Mouse (Mus musculus) limb, embryonic 14.5 days (tissue): ENCODE measurements around the gene Hprt. TPM values are rescaled to one million over a fixed set of nuclear protein-coding genes. Genes with fewer than 3 reads are reported as not detected.
A peak's percentile ranks its signal among the peaks of the same experiment; 100 is the strongest.

Source experiments
- ATAC-seq: fragments of 200-750 bp; cut with Nextera tagmentation; 2 replicates; pipeline ENCODE4 v1.8.0; 2017; ENCODE audit warnings: low read depth, moderate number of reproducible peaks, moderate TSS enrichment; ENCODE audit not compliant: low FRiP score
- DNase-seq: peaks from one replicate; pipeline ENCODE4 v3.0.0-alpha.2; 2015; ENCODE audit warnings: low spot score
- H3K27ac ChIP-seq: fragments of 300-500 bp; sonication (generic); replicated peaks from 2 replicates; pipeline ENCODE4 v1.5.1; 2014; ENCODE audit warnings: low read depth, mild to moderate bottlenecking, low read length, moderate library complexity, mixed read lengths
- H3K27me3 ChIP-seq: fragments of 300-500 bp; sonication (generic); 2 replicates; pipeline ENCODE4 v1.6.1; 2014; ENCODE audit warnings: low read length, mixed read lengths; ENCODE audit not compliant: control insufficient read depth, insufficient read depth
- H3K36me3 ChIP-seq: fragments of 300-500 bp; sonication (generic); 2 replicates; pipeline ENCODE4 v1.6.1; 2014; ENCODE audit warnings: mild to moderate bottlenecking, low read length, moderate library complexity, mixed read lengths; ENCODE audit not compliant: control insufficient read depth, insufficient read depth
- H3K4me1 ChIP-seq: fragments of 300-500 bp; sonication (generic); 2 replicates; pipeline ENCODE4 v1.6.1; 2014; ENCODE audit warnings: antibody characterized with exemption, low read length, mixed read lengths; ENCODE audit not compliant: control insufficient read depth, insufficient read depth
- H3K4me2 ChIP-seq: fragments of 300-500 bp; sonication (generic); replicated peaks from 2 replicates; pipeline ENCODE4 v1.6.1; 2014; ENCODE audit warnings: low read depth, mild to moderate bottlenecking, low read length, moderate library complexity; ENCODE audit not compliant: severe bottlenecking
- H3K4me3 ChIP-seq: fragments of 300-500 bp; sonication (generic); replicated peaks from 2 replicates; pipeline ENCODE4 v1.5.1; 2014; ENCODE audit warnings: low read length
- H3K9ac ChIP-seq: fragments of 300-500 bp; sonication (generic); 2 replicates; pipeline ENCODE4 v1.6.1; 2014; ENCODE audit warnings: mild to moderate bottlenecking, low read depth, low read length, moderate library complexity; ENCODE audit not compliant: severe bottlenecking
- H3K9me3 ChIP-seq: fragments of 300-500 bp; sonication (generic); 2 replicates; pipeline ENCODE4 v1.6.1; 2016; ENCODE audit warnings: low read length; ENCODE audit not compliant: control insufficient read depth
- POLR2A ChIP-seq: fragments of 200-500 bp; IDR thresholded peaks from 2 replicates; pipeline ENCODE4 v1.8.0; 2012; ENCODE audit warnings: inconsistent platforms, mild to moderate bottlenecking, moderate library complexity, borderline replicate concordance; ENCODE audit not compliant: insufficient read depth, insufficient read length; ENCODE audit errors: extremely low read depth
- WGBS: fragments of 180-500 bp; shearing (Covaris S2); extraction: QIAGEN DNeasy Blood & Tissue Kit; methylation state at CpG from one replicate; pipeline ENCODE4 v1.1.7; 2014; 5-methylcytosine and 5-hydroxymethylcytosine counted together
- polyA plus RNA-seq, 2 experiments: library from polyadenylated mRNA; depleted of rRNA in 1 of 2; stranded (reverse) in 1 of 2; unstranded in 1 of 2; fragments of >200 nt; fragmentation: Nextera tagmentation in 1 of 2; extraction: Ambion mirVana in 1 of 2; gene quantifications; 2 replicates each; pipeline versions ENCODE4 v1.2.1 to v1.2.3; 2012 to 2014

Gene Hprt
- polyA plus RNA-seq, 2 experiments: 60.9 to 140 TPM

DNA sequence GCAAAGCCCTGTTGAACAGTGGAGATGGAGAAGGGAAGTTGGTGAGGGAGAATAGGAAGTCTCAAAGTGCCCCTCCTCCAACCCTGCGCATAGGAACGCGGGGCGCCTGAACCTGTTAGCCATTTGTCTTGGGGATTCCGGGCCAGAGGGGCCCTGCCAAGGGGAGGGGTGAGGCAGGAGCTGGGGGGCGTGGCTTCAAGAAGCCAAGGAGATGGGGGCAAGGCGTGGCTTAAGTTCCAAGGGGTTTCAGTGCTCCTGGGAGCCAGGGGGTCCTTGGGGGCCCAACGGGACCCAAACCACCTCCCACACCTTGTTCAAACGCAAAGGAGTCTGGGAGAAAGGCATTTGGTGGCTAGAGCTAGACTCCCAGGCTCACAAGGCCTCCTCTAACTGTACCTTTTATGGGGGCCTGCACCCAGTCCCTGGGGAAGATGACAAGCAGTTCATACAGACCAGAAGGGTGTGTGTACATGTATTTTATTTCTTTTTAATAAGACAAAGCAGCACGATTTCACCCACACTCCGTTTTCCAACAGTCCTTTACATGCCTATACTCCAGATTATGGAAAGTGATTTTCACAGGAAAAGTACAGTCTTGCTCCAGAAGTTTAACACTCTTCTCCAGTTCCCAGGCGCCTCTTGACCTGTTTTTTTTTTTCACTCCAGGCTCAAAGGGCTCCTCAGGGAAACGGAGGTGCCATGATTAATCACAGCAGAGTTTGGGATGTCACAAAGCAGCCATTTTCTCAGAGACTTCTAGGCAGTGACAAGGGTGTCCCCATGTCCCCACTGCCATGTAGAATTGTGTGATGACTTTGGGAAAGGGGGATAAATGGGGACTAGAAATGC, 64.9 kb downstream of the Hprt start:
- Histone ChIP-seq H3K9ac (peak overlapping the region; percentile 92; the same call in 1 of the 2 replicates), H3K4me1 (peaks cover 9% of the 10 kb centered on the region; the same call in 1 of the 2 replicates), H3K4me2 (peak overlapping the region; percentile 46), H3K27me3 (no peaks in the 10 kb centered on the region), H3K9me3 (no peaks in the 10 kb centered on the region), H3K36me3 (peaks cover 12% of the 10 kb centered on the region), H3K4me3 (peak overlapping the region; percentile 61), H3K27ac (peak overlapping the region; percentile 78)
- WGBS: 16% methylated on average over 13 of the region's 13 CpGs
- DNase-seq (peak; percentile 86), ATAC-seq (peak; percentile 60)
- TF ChIP-seq POLR2A: no peak

DNA sequence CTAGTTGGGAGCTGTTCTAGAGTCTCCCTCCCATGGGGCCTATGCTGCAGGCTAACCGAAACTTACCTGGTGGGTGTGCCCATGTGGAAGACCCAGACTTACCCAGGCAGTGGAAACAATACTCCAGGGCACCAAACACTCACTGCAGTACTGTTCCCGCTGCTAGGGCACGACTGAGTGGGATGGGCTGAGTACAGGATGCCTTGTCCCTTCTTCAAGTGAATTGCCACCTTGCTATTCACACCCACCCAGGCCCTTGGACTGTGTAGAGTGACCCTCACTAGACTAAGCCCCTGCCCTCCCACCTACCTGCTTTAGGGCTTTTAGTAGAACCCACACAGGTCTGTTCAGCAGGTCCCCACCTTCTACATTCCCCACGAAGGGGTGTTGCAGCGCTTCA, 65.9 kb downstream of the Hprt start:
- peak overlapping the region; percentile 46 for H3K4me2 ChIP-seq
- 38% methylated on average over 5 of the region's 5 CpGs for WGBS
- peak overlapping the region; percentile 61 for H3K4me3 ChIP-seq
- H3K27ac ChIP-seq: peak overlapping the region; percentile 78
- H3K27me3 ChIP-seq: no peaks in the 10 kb centered on the region
- no peak for ATAC-seq
- peaks cover 12% of the 10 kb centered on the region for H3K36me3 ChIP-seq
- H3K4me1 ChIP-seq: peaks cover 9% of the 10 kb centered on the region; the same call in 1 of the 2 replicates
- peak overlapping the region; percentile 92 for H3K9ac ChIP-seq
- no peaks in the 10 kb centered on the region for H3K9me3 ChIP-seq
- DNase-seq: peak; percentile 19
- no peak for TF ChIP-seq POLR2A

DNA sequence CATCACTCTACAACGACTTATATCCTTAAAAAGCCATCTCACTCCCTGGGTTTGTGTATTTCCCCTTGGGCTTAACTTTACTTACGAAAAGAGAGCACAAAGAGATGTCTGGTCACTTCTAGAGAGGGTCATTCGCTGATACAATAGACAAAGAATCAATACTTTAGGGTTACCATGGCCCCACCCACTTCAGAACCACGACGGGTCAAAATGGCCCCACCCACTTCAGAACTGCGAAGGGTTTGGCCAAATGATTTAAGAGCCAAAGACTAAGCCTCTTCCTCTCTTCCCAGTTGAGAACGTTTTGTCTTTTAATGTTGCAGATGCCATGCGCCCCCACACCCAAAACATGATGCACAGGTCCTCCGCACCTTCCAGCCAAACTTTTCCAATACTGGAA, 67.8 kb downstream of the Hprt start:
- no peak for ATAC-seq
- Histone ChIP-seq H3K36me3 (peaks cover 12% of the 10 kb centered on the region), H3K27me3 (no peaks in the 10 kb centered on the region), H3K27ac (peak overlapping the region; percentile 95), H3K9me3 (no peaks in the 10 kb centered on the region), H3K4me1 (peaks cover 9% of the 10 kb centered on the region; the same call in 1 of the 2 replicates), H3K9ac (peak overlapping the region; percentile 92), H3K4me2 (peak overlapping the region; percentile 42), H3K4me3 (peak overlapping the region; percentile 61)
- no peak for TF ChIP-seq POLR2A
- DNase-seq: peak; percentile 54
- WGBS: 17% methylated on average over 9 of the region's 9 CpGs

DNA sequence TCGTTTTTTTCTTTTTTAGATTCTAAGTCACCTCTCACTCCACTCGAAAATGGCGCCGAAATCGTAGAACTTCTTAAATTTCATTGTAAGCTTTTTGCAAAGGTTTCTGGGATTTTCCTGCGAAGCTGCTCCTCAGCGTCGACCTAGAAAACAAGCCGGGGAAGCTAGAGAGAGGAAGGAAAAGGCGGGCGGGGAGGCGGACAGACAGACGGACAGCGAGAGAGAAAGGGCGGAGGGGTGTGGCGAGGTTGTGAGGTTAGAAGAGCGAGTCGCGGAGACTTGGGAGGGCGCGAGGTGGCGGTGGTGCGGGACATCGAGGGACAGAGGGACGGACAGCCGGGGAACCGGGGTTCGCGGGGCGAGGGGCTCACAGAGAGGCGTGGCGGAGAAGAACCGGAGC, 68.7 kb downstream of the Hprt start:
- Histone ChIP-seq H3K4me2 (peak overlapping the region; percentile 55), H3K27me3 (no peaks in the 10 kb centered on the region), H3K9me3 (no peaks in the 10 kb centered on the region), H3K36me3 (peaks cover 12% of the 10 kb centered on the region), H3K27ac (peak overlapping the region; percentile 95), H3K4me3 (peak overlapping the region; percentile 61), H3K9ac (peak overlapping the region; percentile 92), H3K4me1 (peaks cover 5% of the 10 kb centered on the region; the same call in 1 of the 2 replicates)
- DNase-seq (peak; percentile 18), ATAC-seq (no peak; the same call in none of the 2 replicates)
- no peak for TF ChIP-seq POLR2A
- 26% methylated on average over 28 of the region's 33 CpGs for WGBS

DNA sequence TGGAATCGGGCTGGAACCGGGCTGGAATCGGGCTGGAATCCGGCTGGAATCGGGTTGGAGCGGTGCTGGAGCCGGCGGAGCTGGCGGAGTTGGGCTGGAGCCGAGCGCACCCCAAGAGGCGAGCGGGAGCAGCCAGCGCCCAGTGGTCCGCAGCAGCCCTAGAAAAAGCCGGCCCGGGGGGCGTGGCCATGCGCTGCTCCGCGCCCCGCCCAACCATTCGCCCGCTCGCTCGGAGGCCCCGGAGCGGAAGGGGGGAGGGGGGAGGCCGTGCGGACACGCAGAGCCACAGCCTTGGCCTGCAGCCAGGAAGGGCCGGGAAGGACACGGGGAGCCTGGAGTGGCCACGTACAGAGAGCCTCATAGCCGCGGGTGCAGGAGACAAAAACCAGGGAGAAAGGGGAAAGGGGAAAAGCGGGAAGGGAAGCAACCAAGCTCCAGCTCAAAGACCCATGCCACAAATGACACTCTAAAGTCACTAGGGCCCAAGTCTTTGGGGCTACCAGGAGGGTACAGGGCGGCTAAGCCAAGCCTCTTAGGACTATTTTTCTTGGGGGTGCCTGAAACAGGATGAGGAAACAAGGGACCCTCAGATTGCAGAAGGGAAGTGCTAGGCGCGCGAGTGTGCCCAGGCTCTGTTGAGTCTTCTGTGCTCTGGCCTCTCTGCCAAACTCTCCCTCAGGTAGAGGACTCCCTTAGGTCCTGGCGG, 69.3 kb downstream of the Hprt start:
- Histone ChIP-seq H3K36me3 (peaks cover 12% of the 10 kb centered on the region), H3K9me3 (no peaks in the 10 kb centered on the region), H3K4me1 (peaks cover 4% of the 10 kb centered on the region; the same call in 1 of the 2 replicates), H3K9ac (peak overlapping the region; percentile 92), H3K27me3 (no peaks in the 10 kb centered on the region), H3K27ac (peak overlapping the region; percentile 95), H3K4me3 (peak overlapping the region; percentile 61), H3K4me2 (peak overlapping the region; percentile 55)
- peak; percentile 79 for ATAC-seq
- 22% methylated on average over 16 of the region's 42 CpGs for WGBS
- DNase-seq: peak; percentile 89
- TF ChIP-seq POLR2A: no peak; the same call in 1 of the 2 replicates
